Mouse (Mus musculus): ENCODE data around the gene Sh2b3. TPM values are rescaled to one million over a fixed set of nuclear protein-coding genes. Genes with fewer than 3 reads are reported as not detected.

The Sh2b3 gene
- total and polyA plus RNA-seq, 3 experiments = 16.3 to 122 (median 20.4) TPM

DNA sequence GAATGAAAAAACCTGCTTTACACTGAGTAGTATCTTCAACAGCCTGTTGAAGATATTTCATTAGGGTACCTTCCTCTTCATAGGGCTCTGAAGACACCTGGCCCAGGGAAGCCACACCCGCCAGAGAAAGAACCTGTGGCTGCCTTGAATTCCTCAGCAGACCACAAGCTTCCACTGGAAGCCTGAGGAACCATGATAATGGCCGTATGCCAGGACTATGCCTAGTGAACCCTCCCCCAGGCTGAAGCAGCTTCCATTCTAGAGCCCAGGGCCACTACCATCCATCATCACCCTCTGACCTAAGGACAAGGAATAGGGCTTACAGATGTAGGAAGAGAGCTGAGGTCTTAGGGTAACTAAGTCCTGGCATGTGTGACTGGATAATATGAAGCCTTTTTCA lies 17.3 kb downstream of the Sh2b3 start:
- Histone ChIP-seq H3K4me3 (ENCODE audit: low read depth, low read length) (no peak overlapping the region), H3K36me3 (replicated peaks) (peaks cover 100% of the 10 kb centered on the region), H3K4me1 (ENCODE audit: insufficient read depth, low read depth, low read length) (peaks cover 36% of the 10 kb centered on the region), H3K9me3 (replicated peaks) (no peaks in the 10 kb centered on the region), H3K27me3 (ENCODE audit: insufficient read depth, low read length) (no peaks in the 10 kb centered on the region)
- ATAC-seq (ENCODE audit: extremely low read depth, insufficient number of reproducible peaks, low FRiP score, poor library complexity, severe bottlenecking) (no peak), DNase-seq (ENCODE audit: low spot score) (no peak)
- no peak for TF ChIP-seq GATA1 (IDR thresholded peaks at IDR 0.05; ENCODE audit: borderline replicate concordance, low read length)
- TF ChIP-seq CTCF (IDR thresholded peaks at IDR 0.05; ENCODE audit: low read depth, low read length) = no peak
- TF ChIP-seq POLR2AphosphoS5 (IDR thresholded peaks at IDR 0.05; ENCODE audit: insufficient replicate concordance, low read depth, low read length) = no peak
- no peak for TF ChIP-seq GATA2 (IDR thresholded peaks at IDR 0.05; ENCODE audit: borderline replicate concordance, low read depth, low read length)
- TF ChIP-seq TAL1 (conservative IDR thresholded peaks at IDR 0.05; ENCODE audit: low read depth, low read length) = no peak

DNA sequence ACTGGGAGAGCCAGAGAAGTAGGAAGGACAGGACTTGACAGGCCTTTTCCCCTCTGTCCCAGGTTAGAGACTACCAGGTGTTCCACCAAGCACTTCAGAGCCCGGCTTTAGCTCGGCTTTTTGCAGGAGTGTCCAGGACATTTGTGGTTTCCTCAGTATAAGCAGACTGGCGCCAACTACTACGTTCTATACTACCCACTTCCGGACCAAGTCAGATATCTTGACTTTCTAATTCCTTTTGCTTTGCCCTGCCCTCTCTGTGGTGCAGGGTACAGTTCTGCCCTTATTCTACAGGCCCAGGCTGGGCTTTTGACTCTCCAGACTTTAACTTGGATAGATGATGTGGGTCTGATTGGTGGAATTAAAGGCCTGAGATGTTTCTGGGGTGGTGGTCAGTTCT lies 17.9 kb downstream of the Sh2b3 start:
- H3K9me3 ChIP-seq (replicated peaks) = no peaks in the 10 kb centered on the region
- H3K36me3 ChIP-seq (replicated peaks) = peaks cover 98% of the 10 kb centered on the region
- ATAC-seq (ENCODE audit: extremely low read depth, insufficient number of reproducible peaks, low FRiP score, poor library complexity, severe bottlenecking) (no peak), DNase-seq (ENCODE audit: low spot score) (no peak)
- TF ChIP-seq POLR2AphosphoS5 (IDR thresholded peaks at IDR 0.05; ENCODE audit: insufficient replicate concordance, low read depth, low read length) (no peak), GATA2 (IDR thresholded peaks at IDR 0.05; ENCODE audit: borderline replicate concordance, low read depth, low read length) (no peak), CTCF (IDR thresholded peaks at IDR 0.05; ENCODE audit: low read depth, low read length) (no peak)
- peaks cover 32% of the 10 kb centered on the region for H3K4me1 ChIP-seq (ENCODE audit: insufficient read depth, low read depth, low read length)
- no peaks in the 10 kb centered on the region for H3K27me3 ChIP-seq (ENCODE audit: insufficient read depth, low read length)
- no peak overlapping the region for H3K4me3 ChIP-seq (ENCODE audit: low read depth, low read length)

GRCm38 (mm10) chr5:121818862-121819261 lies 18.6 kb downstream of the Sh2b3 start:
- Histone ChIP-seq H3K4me3 (ENCODE audit: low read depth, low read length) (no peak overlapping the region), H3K36me3 (replicated peaks) (peaks cover 97% of the 10 kb centered on the region), H3K4me1 (ENCODE audit: insufficient read depth, low read depth, low read length) (peaks cover 25% of the 10 kb centered on the region), H3K9me3 (replicated peaks) (no peaks in the 10 kb centered on the region), H3K27me3 (ENCODE audit: insufficient read depth, low read length) (no peaks in the 10 kb centered on the region)
- DNase-seq (ENCODE audit: low spot score) = no peak
- no peak for TF ChIP-seq TAL1 (conservative IDR thresholded peaks at IDR 0.05; ENCODE audit: low read depth, low read length)
- no peak for TF ChIP-seq POLR2AphosphoS5 (IDR thresholded peaks at IDR 0.05; ENCODE audit: insufficient replicate concordance, low read depth, low read length)
- TF ChIP-seq CTCF (IDR thresholded peaks at IDR 0.05; ENCODE audit: low read depth, low read length) = no peak
- TF ChIP-seq GATA2 (IDR thresholded peaks at IDR 0.05; ENCODE audit: borderline replicate concordance, low read depth, low read length) = no peak
- TF ChIP-seq GATA1 (IDR thresholded peaks at IDR 0.05; ENCODE audit: borderline replicate concordance, low read length) = no peak
- ATAC-seq (ENCODE audit: extremely low read depth, insufficient number of reproducible peaks, low FRiP score, poor library complexity, severe bottlenecking) = no peak

DNA sequence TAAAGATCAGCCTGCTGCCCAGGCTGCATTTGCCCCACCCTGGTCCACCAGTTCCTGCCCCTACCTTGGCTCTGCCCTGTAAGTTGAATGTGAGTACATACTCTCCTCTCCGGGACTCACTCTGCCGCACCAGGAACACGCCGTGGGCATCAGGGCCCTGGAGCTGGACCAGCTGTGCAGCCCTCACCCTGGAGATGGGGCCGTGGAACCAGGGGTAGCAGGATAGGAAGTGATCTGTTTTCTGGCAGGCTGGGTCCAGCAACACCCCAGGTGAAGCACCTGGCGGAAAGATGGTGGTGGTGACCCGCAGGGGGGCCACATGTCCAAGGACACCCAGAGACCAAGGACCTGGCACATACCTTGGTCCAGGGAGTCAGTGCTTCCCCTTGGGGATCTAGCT lies 19.0 kb downstream of the Sh2b3 start:
- Histone ChIP-seq H3K4me1 (ENCODE audit: insufficient read depth, low read depth, low read length) (peaks cover 20% of the 10 kb centered on the region), H3K36me3 (replicated peaks) (peaks cover 97% of the 10 kb centered on the region), H3K27me3 (ENCODE audit: insufficient read depth, low read length) (no peaks in the 10 kb centered on the region), H3K9me3 (replicated peaks) (no peaks in the 10 kb centered on the region), H3K4me3 (ENCODE audit: low read depth, low read length) (no peak overlapping the region)
- ATAC-seq (ENCODE audit: extremely low read depth, insufficient number of reproducible peaks, low FRiP score, poor library complexity, severe bottlenecking) (no peak), DNase-seq (ENCODE audit: low spot score) (no peak)
- no peak for TF ChIP-seq CTCF (IDR thresholded peaks at IDR 0.05; ENCODE audit: low read depth, low read length)
- no peak for TF ChIP-seq TAL1 (conservative IDR thresholded peaks at IDR 0.05; ENCODE audit: low read depth, low read length)

DNA sequence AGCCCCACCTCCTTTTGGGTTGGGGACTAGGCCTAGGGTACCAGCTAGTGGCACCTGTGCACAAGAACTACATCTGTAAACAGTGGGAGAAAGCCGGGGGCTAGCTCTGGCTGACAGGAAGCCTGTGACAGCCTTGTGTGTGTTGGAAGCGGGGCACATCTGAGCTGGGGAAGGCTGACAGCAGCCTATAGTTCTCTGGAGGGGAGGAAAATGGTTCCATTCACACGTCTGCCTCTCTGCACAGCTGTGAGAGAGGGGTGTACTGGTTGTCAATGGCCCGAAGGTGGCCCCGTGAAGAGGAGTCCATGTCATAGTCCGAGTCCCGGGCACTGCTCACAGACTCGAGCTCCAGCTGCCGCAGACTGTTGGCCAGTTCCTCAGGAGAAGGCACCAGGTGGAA lies 19.9 kb downstream of the Sh2b3 start:
- Histone ChIP-seq H3K4me1 (ENCODE audit: insufficient read depth, low read depth, low read length) (peaks cover 13% of the 10 kb centered on the region), H3K27me3 (ENCODE audit: insufficient read depth, low read length) (no peaks in the 10 kb centered on the region), H3K36me3 (replicated peaks) (peaks cover 97% of the 10 kb centered on the region), H3K9me3 (replicated peaks) (no peaks in the 10 kb centered on the region), H3K4me3 (ENCODE audit: low read depth, low read length) (no peak overlapping the region)
- no peak for DNase-seq (ENCODE audit: low spot score)
- ATAC-seq (ENCODE audit: extremely low read depth, insufficient number of reproducible peaks, low FRiP score, poor library complexity, severe bottlenecking) = no peak
- no peak for TF ChIP-seq TAL1 (conservative IDR thresholded peaks at IDR 0.05; ENCODE audit: low read depth, low read length)
- TF ChIP-seq GATA2 (IDR thresholded peaks at IDR 0.05; ENCODE audit: borderline replicate concordance, low read depth, low read length) = no peak
- no peak for TF ChIP-seq GATA1 (IDR thresholded peaks at IDR 0.05; ENCODE audit: borderline replicate concordance, low read length)
- TF ChIP-seq CTCF (IDR thresholded peaks at IDR 0.05; ENCODE audit: low read depth, low read length) = no peak
- no peak for TF ChIP-seq POLR2AphosphoS5 (IDR thresholded peaks at IDR 0.05; ENCODE audit: insufficient replicate concordance, low read depth, low read length)

DNA sequence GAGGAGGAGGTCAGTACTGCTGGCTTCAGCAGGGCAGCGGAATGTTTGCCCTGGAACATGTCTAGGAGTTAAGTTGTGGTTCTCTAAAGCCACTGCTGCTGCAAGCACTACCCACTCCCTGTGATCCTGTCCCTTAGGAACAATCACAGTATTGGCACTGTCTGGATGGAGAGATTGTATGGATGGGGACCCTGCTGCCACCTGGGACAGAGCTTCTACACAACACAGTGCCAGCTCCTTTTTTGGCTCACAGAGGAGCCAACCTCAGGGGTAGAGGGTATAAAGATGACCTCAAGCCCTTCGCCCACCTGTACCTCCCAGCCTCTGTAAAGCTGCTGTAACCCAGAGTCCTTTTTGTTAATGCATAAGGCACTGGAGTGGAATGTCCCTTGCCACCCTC lies 20.8 kb downstream of the Sh2b3 start:
- Histone ChIP-seq H3K4me3 (ENCODE audit: low read depth, low read length) (no peak overlapping the region), H3K27me3 (ENCODE audit: insufficient read depth, low read length) (no peaks in the 10 kb centered on the region), H3K9me3 (replicated peaks) (no peaks in the 10 kb centered on the region), H3K4me1 (ENCODE audit: insufficient read depth, low read depth, low read length) (peaks cover 15% of the 10 kb centered on the region), H3K36me3 (replicated peaks) (peaks cover 98% of the 10 kb centered on the region)
- no peak for TF ChIP-seq GATA2 (IDR thresholded peaks at IDR 0.05; ENCODE audit: borderline replicate concordance, low read depth, low read length)
- no peak for TF ChIP-seq CTCF (IDR thresholded peaks at IDR 0.05; ENCODE audit: low read depth, low read length)
- TF ChIP-seq GATA1 (IDR thresholded peaks at IDR 0.05; ENCODE audit: borderline replicate concordance, low read length) = no peak
- TF ChIP-seq TAL1 (conservative IDR thresholded peaks at IDR 0.05; ENCODE audit: low read depth, low read length) = no peak
- TF ChIP-seq POLR2AphosphoS5 (IDR thresholded peaks at IDR 0.05; ENCODE audit: insufficient replicate concordance, low read depth, low read length) = no peak
- DNase-seq (ENCODE audit: low spot score) (no peak), ATAC-seq (ENCODE audit: extremely low read depth, insufficient number of reproducible peaks, low FRiP score, poor library complexity, severe bottlenecking) (no peak)

DNA sequence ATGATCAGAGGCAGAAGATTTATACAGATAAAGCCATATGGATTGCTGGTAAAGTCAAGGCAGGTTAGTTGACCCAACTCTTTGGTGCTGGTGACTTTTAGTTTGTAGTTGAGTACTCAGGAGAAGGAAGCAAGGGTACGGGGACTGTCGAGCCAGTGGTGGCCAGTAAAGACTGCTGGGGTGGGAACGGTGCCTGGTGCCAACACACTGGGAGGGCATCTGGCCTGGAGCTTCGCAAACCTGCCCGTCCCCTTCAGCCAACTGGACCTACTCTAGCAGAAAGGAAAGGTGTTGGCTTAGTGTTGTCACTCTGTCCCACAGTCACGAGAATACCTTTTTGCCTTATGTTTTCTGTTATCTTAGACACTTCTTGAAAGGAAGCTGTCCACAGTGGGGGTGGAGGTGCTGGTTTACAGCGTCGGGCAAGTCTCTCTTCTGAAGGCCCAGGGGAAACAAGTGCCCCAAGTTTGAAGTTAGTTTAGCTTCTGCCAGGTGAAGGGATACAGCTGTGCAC lies 21.5 kb downstream of the Sh2b3 start:
- no peak overlapping the region for H3K4me3 ChIP-seq (ENCODE audit: low read depth, low read length)
- H3K27me3 ChIP-seq (ENCODE audit: insufficient read depth, low read length) = no peaks in the 10 kb centered on the region
- ATAC-seq (ENCODE audit: extremely low read depth, insufficient number of reproducible peaks, low FRiP score, poor library complexity, severe bottlenecking) (no peak), DNase-seq (ENCODE audit: low spot score) (no peak)
- H3K9me3 ChIP-seq (replicated peaks) = no peaks in the 10 kb centered on the region
- TF ChIP-seq POLR2AphosphoS5 (IDR thresholded peaks at IDR 0.05; ENCODE audit: insufficient replicate concordance, low read depth, low read length) (no peak), TAL1 (conservative IDR thresholded peaks at IDR 0.05; ENCODE audit: low read depth, low read length) (no peak), GATA1 (IDR thresholded peaks at IDR 0.05; ENCODE audit: borderline replicate concordance, low read length) (no peak)
- peaks cover 14% of the 10 kb centered on the region for H3K4me1 ChIP-seq (ENCODE audit: insufficient read depth, low read depth, low read length)
- H3K36me3 ChIP-seq (replicated peaks) = peaks cover 98% of the 10 kb centered on the region
